Mouse (Mus musculus) G1E (cell line): Measurements from ENCODE around the gene Sncb. TPM values are rescaled to one million over a fixed set of nuclear protein-coding genes. Genes with fewer than 3 reads are reported as not detected.

Source experiments
- ATAC-seq: 2 replicates; pipeline ENCODE4 v1.8.0; 2016; ENCODE audit warnings: mild to moderate bottlenecking; ENCODE audit not compliant: insufficient number of reproducible peaks, poor library complexity, low FRiP score, severe bottlenecking; ENCODE audit errors: extremely low read depth
- DNase-seq: peaks from one replicate; pipeline ENCODE4 v3.0.0; 2012; ENCODE audit warnings: low spot score
- H3K27me3 ChIP-seq: 2 replicates; pipeline ENCODE4 v1.6.1; 2012; ENCODE audit warnings: mild to moderate bottlenecking, low read length, inconsistent platforms; ENCODE audit not compliant: insufficient read depth
- H3K36me3 ChIP-seq: replicated peaks from 2 replicates; pipeline ENCODE3; 2012; ENCODE audit warnings: mild to moderate bottlenecking, inconsistent platforms
- H3K4me1 ChIP-seq: 2 replicates; pipeline ENCODE4 v1.6.1; 2012; ENCODE audit warnings: low read depth, low read length, inconsistent platforms, mixed read lengths; ENCODE audit not compliant: insufficient read depth
- H3K4me3 ChIP-seq: 2 replicates; pipeline ENCODE4 v1.5.1; 2012; ENCODE audit warnings: low read depth, mild to moderate bottlenecking, inconsistent platforms, low read length, moderate library complexity, mixed read lengths
- H3K9me3 ChIP-seq: replicated peaks from 2 replicates; pipeline ENCODE4 v1.6.1; 2012; ENCODE audit warnings: inconsistent platforms
- CTCF ChIP-seq: IDR thresholded peaks from 2 replicates; pipeline ENCODE4 v1.5.1; 2012; ENCODE audit warnings: low read depth, low read length, inconsistent platforms, mixed read lengths
- GATA1 ChIP-seq: IDR thresholded peaks from 2 replicates; pipeline ENCODE4 v1.6.1; 2012; ENCODE audit warnings: borderline replicate concordance, low read length, inconsistent platforms, mixed read lengths
- GATA2 ChIP-seq: IDR thresholded peaks from 2 replicates; pipeline ENCODE4 v1.6.1; 2012; ENCODE audit warnings: low read depth, low read length, inconsistent platforms, borderline replicate concordance
- POLR2AphosphoS5 ChIP-seq: IDR thresholded peaks from 2 replicates; pipeline ENCODE4 v1.6.1; 2012; ENCODE audit warnings: low read depth, low read length, inconsistent platforms; ENCODE audit not compliant: insufficient replicate concordance
- TAL1 ChIP-seq: conservative IDR thresholded peaks from 2 replicates; pipeline ENCODE4 v1.6.1; 2012; ENCODE audit warnings: low read depth, low read length, inconsistent platforms, mixed read lengths
- polyA plus RNA-seq: library from polyadenylated mRNA; stranded (reverse); fragments of >175 nt; gene quantifications from 2 replicates; pipeline ENCODE4 v1.2.3, GENCODE M21; 2012
- total RNA-seq, 2 experiments: library from RNA; stranded (forward) in 1 of 2; stranded (reverse) in 1 of 2; fragments of 200-1000 nt in 1 of 2; fragments of >200 nt in 1 of 2; fragmentation: Nextera tagmentation in 1 of 2; gene quantifications; 2 replicates each; pipeline ENCODE4 v1.2.3; 2014 to 2017

The Sncb gene
- total and polyA plus RNA-seq, 3 experiments: not detected

GRCm38 (mm10) chr13:54749864-54750411 lies 16.5 kb downstream of the Sncb start, which contains the start of gene Gprin1:
Gene Gprin1, minus strand, starts transcription at chr13:54749874.
- TF ChIP-seq POLR2AphosphoS5: no peak
- TF ChIP-seq GATA2: no peak
- no peak for TF ChIP-seq GATA1
- TF ChIP-seq CTCF: no peak
- TF ChIP-seq TAL1: no peak
- Histone ChIP-seq H3K9me3 (peaks cover 15% of the 10 kb centered on the region), H3K36me3 (no peaks in the 10 kb centered on the region), H3K4me1 (no peaks in the 10 kb centered on the region), H3K4me3 (no peak within 1 kb of the TSS), H3K27me3 (no peaks in the 10 kb centered on the region)
- ATAC-seq (no peak), DNase-seq (no peak)

DNA sequence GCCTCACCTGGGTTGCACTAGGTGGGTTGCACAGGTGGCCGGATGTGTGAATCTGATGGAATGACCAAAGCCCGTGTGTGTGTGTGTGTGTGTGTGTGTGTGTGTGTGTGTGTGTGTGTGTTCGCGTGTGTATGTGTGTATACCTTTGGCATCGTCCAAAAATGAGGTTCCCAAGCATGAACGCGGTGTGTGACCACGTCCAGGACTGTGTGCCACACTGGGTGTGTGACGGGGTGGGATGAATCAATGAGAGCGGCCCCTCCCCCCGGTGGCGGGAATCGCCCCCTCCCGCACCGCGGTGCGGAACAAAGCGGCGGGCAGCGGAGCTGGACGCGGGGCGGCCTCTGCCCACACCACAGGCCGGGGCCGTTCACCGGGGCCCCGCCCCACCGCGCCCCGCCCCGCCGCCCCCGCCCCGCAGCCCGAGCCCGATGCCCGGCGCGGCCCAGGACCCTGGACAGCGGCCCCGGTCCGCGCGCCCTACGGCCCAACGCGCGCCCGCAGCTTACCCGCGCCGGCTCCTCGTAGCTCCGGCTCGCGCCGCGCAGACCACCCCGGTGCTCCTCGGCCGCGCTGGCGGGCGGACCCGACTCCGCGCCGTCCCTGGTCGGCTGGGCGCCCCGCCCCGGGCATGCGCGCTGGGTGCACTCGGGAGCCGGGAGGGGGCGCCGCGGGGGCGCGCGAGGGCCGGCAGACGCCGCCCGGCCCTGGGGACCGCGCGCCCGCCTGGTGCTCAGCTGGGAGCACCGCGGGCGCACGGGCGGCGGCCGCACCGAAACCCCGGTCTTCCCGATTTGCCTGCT lies 17.1 kb downstream of the Sncb start:
- ATAC-seq (no peak), DNase-seq (no peak)
- no peak for TF ChIP-seq GATA1
- no peak for TF ChIP-seq CTCF
- TF ChIP-seq TAL1: no peak
- no peak for TF ChIP-seq GATA2
- TF ChIP-seq POLR2AphosphoS5: no peak
- Histone ChIP-seq H3K4me1 (peaks cover 3% of the 10 kb centered on the region), H3K36me3 (no peaks in the 10 kb centered on the region), H3K27me3 (no peaks in the 10 kb centered on the region), H3K9me3 (peaks cover 15% of the 10 kb centered on the region), H3K4me3 (no peak overlapping the region)

- H3K4me3 ChIP-seq: no peak overlapping the region
- H3K4me1 ChIP-seq: peaks cover 5% of the 10 kb centered on the region
- ATAC-seq: no peak
- TF ChIP-seq GATA1: no peak
- TF ChIP-seq GATA2: no peak
- TF ChIP-seq POLR2AphosphoS5: no peak
- no peak for TF ChIP-seq TAL1
- TF ChIP-seq CTCF: no peak
- H3K36me3 ChIP-seq: no peaks in the 10 kb centered on the region
- DNase-seq: no peak
- no peaks in the 10 kb centered on the region for H3K27me3 ChIP-seq
- H3K9me3 ChIP-seq: peaks cover 15% of the 10 kb centered on the region
Observed at GRCm38 (mm10) chr13:54748721-54749060, 17.7 kb downstream of the Sncb start.

GRCm38 (mm10) chr13:54748190-54748589 lies 18.2 kb downstream of the Sncb start:
- Histone ChIP-seq H3K9me3 (peaks cover 15% of the 10 kb centered on the region), H3K4me3 (no peak overlapping the region), H3K27me3 (no peaks in the 10 kb centered on the region), H3K4me1 (peaks cover 5% of the 10 kb centered on the region), H3K36me3 (no peaks in the 10 kb centered on the region)
- ATAC-seq (no peak), DNase-seq (no peak)
- no peak for TF ChIP-seq GATA1
- no peak for TF ChIP-seq POLR2AphosphoS5
- no peak for TF ChIP-seq TAL1
- TF ChIP-seq GATA2: no peak
- TF ChIP-seq CTCF: no peak

DNA sequence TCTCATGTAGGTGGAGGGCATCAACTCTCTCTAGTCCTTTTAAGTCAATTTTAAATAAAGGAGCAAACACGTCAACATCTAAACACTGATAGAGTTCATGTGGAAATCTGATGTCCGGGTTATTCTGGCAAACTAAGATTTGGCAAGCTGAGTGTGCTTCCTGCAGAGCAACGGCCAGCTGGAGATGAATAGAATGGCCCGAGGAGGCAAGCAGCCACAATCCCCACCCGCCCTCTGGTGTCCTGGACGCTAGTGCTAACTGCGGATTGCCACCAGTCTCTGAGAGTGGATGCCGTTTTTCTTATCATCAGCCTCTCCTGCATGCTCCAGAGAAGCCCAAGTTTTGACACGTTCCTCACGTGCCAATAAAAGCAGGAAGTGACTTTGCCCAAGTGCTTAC lies 19.5 kb downstream of the Sncb start:
- no peaks in the 10 kb centered on the region for H3K27me3 ChIP-seq

DNA sequence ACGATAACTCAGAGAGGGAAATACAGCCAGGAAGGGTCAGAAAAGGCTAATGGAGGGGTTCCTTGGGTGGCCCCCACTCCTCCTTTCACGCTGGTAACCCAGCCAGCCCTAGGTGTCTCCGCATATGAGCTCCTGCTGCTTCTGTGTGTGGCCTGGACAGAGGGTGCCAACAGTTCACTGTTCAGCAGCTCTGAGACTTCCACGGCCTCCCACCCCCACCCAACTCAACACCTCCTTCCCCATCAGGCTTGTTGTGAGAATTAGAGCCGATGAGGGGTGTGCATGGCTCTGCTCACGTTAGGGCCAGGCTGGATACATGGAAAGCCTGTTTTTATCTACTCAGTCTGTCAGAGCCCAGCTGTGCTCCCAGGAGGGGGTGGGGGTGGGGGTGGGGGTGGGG lies 20.3 kb downstream of the Sncb start:
- Histone ChIP-seq H3K27me3 (no peaks in the 10 kb centered on the region), H3K4me3 (no peak overlapping the region), H3K36me3 (no peaks in the 10 kb centered on the region), H3K9me3 (peaks cover 15% of the 10 kb centered on the region), H3K4me1 (peaks cover 5% of the 10 kb centered on the region)
- DNase-seq (no peak), ATAC-seq (no peak)
- TF ChIP-seq GATA2: no peak
- TF ChIP-seq CTCF: no peak
- no peak for TF ChIP-seq GATA1
- TF ChIP-seq TAL1: no peak
- TF ChIP-seq POLR2AphosphoS5: no peak

More for the DNA sequence above, 19.5 kb downstream of the Sncb start:
- H3K4me1 ChIP-seq: peaks cover 5% of the 10 kb centered on the region
- H3K36me3 ChIP-seq: no peaks in the 10 kb centered on the region
- peaks cover 15% of the 10 kb centered on the region for H3K9me3 ChIP-seq
- no peak for ATAC-seq
- no peak overlapping the region for H3K4me3 ChIP-seq
- TF ChIP-seq TAL1 (no peak), CTCF (no peak), POLR2AphosphoS5 (no peak), GATA1 (no peak), GATA2 (no peak)
- DNase-seq: no peak

GRCm38 (mm10) chr13:54738213-54738601 lies 28.2 kb downstream of the Sncb start:
- H3K9me3 ChIP-seq: peaks cover 10% of the 10 kb centered on the region
- no peaks in the 10 kb centered on the region; the same call in 1 of the 2 replicates for H3K27me3 ChIP-seq
- TF ChIP-seq GATA2 (no peak), GATA1 (no peak), POLR2AphosphoS5 (no peak)
- no peak for DNase-seq
- H3K4me3 ChIP-seq: no peak overlapping the region; the same call in 1 of the 2 replicates
- H3K36me3 ChIP-seq: no peaks in the 10 kb centered on the region
- H3K4me1 ChIP-seq: no peaks in the 10 kb centered on the region
- no peak for ATAC-seq
